Mouse (Mus musculus) hindbrain, embryonic 13.5 days (tissue): ENCODE measurements around the gene St6galnac3. TPM values are rescaled to one million over a fixed set of nuclear protein-coding genes. Genes with fewer than 3 reads are reported as not detected.

Experiments
- ATAC-seq: fragments of 200-750 bp; cut with Nextera tagmentation; 2 replicates; pipeline ENCODE4 v1.8.0; 2017; ENCODE audit warnings: moderate TSS enrichment; ENCODE audit not compliant: low FRiP score
- H3K27ac ChIP-seq: fragments of 300-500 bp; sonication (generic); 2 replicates; pipeline ENCODE4 v1.5.1; 2015; ENCODE audit warnings: inconsistent platforms, mild to moderate bottlenecking, moderate library complexity
- H3K27me3 ChIP-seq: fragments of 300-500 bp; sonication (generic); 2 replicates; pipeline ENCODE4 v1.6.1; 2015; ENCODE audit warnings: mild to moderate bottlenecking, inconsistent platforms
- H3K36me3 ChIP-seq: fragments of 300-500 bp; sonication (generic); 2 replicates; pipeline ENCODE4 v1.6.1; 2015; ENCODE audit warnings: mild to moderate bottlenecking, inconsistent platforms
- H3K4me1 ChIP-seq: fragments of 300-500 bp; sonication (generic); replicated peaks from 2 replicates; pipeline ENCODE4 v1.6.1; 2015; ENCODE audit warnings: inconsistent platforms
- H3K4me2 ChIP-seq: fragments of 300-500 bp; sonication (generic); 2 replicates; pipeline ENCODE4 v1.6.1; 2015; ENCODE audit warnings: inconsistent platforms, mild to moderate bottlenecking, moderate library complexity
- H3K4me3 ChIP-seq: fragments of 300-500 bp; sonication (generic); 2 replicates; pipeline ENCODE4 v1.5.1; 2015; ENCODE audit warnings: mild to moderate bottlenecking, inconsistent platforms
- H3K9ac ChIP-seq: fragments of 300-500 bp; sonication (generic); 2 replicates; pipeline ENCODE4 v1.6.1; 2015; ENCODE audit warnings: mild to moderate bottlenecking, inconsistent platforms
- H3K9me3 ChIP-seq: fragments of 300-500 bp; sonication (generic); 2 replicates; pipeline ENCODE4 v1.6.1; 2016; ENCODE audit warnings: inconsistent platforms
- WGBS: fragments of 180-500 bp; shearing (Covaris S2); methylation state at CpG from one replicate; pipeline ENCODE4 v1.1.7; 2015; 5-methylcytosine and 5-hydroxymethylcytosine counted together
- polyA plus RNA-seq: library from polyadenylated mRNA; unstranded; fragments of >200 nt; fragmentation: Nextera tagmentation; extraction: Ambion mirVana; gene quantifications from 2 replicates; pipeline ENCODE4 v1.2.1, GENCODE M21; 2015

St6galnac3 gene
- polyA plus RNA-seq, 1 experiment from 2014 or later: 30.3 TPM

GRCm38 (mm10) chr3:153337779-153338178 is 387.2 kb downstream of the St6galnac3 start:
- H3K9ac ChIP-seq: no peak overlapping the region
- H3K36me3 ChIP-seq: no peaks in the 10 kb centered on the region
- H3K9me3 ChIP-seq: no peaks in the 10 kb centered on the region
- H3K27me3 ChIP-seq: no peaks in the 10 kb centered on the region
- 88% methylated on average over 3 of the region's 3 CpGs for WGBS
- ATAC-seq: no peak
- no peak overlapping the region for H3K4me3 ChIP-seq
- peaks cover 6% of the 10 kb centered on the region for H3K4me1 ChIP-seq
- H3K4me2 ChIP-seq: no peak overlapping the region
- H3K27ac ChIP-seq: no peak overlapping the region

- no peak for ATAC-seq
These were observed 387.8 kb downstream of the St6galnac3 start for GRCm38 (mm10) chr3:153337221-153337620.

GRCm38 (mm10) chr3:153334152-153334825 is 390.7 kb downstream of the St6galnac3 start:
- Histone ChIP-seq H3K36me3 (no peaks in the 10 kb centered on the region), H3K9me3 (no peaks in the 10 kb centered on the region), H3K4me1 (peaks cover 6% of the 10 kb centered on the region), H3K4me2 (no peak overlapping the region), H3K9ac (no peak overlapping the region), H3K4me3 (no peak overlapping the region), H3K27me3 (no peaks in the 10 kb centered on the region), H3K27ac (no peak overlapping the region)
- WGBS: 63% methylated on average over 5 of the region's 5 CpGs
- ATAC-seq: peak; percentile 71; the same call in 1 of the 2 replicates

More at GRCm38 (mm10) chr3:153337221-153337620, 387.8 kb downstream of the St6galnac3 start:
- Histone ChIP-seq H3K36me3 (no peaks in the 10 kb centered on the region), H3K9me3 (no peaks in the 10 kb centered on the region), H3K27ac (no peak overlapping the region), H3K4me1 (peaks cover 6% of the 10 kb centered on the region), H3K4me2 (no peak overlapping the region), H3K9ac (no peak overlapping the region), H3K4me3 (no peak overlapping the region), H3K27me3 (no peaks in the 10 kb centered on the region)
- 86% methylated on average over 2 of the region's 2 CpGs for WGBS

- Histone ChIP-seq H3K27me3 (0 out of 2 replicates have a peak, but pooled peaks cover 6% of the 10 kb centered on the region), H3K36me3 (no peaks in the 10 kb centered on the region), H3K4me1 (no peaks in the 10 kb centered on the region), H3K4me2 (no peak overlapping the region), H3K9ac (no peak overlapping the region), H3K4me3 (no peak overlapping the region), H3K9me3 (no peaks in the 10 kb centered on the region), H3K27ac (no peak overlapping the region)
- 79% methylated on average over 3 of the region's 3 CpGs for WGBS
- no peak for ATAC-seq
These were observed 400.7 kb downstream of the St6galnac3 start for GRCm38 (mm10) chr3:153324307-153324706.

GRCm38 (mm10) chr3:153323446-153323845 is 401.5 kb downstream of the St6galnac3 start:
- H3K4me3 ChIP-seq: no peak overlapping the region
- H3K9ac ChIP-seq: no peak overlapping the region
- H3K36me3 ChIP-seq: no peaks in the 10 kb centered on the region
- no peaks in the 10 kb centered on the region for H3K4me1 ChIP-seq
- H3K27me3 ChIP-seq: 0 out of 2 replicates have a peak, but pooled peaks cover 6% of the 10 kb centered on the region
- no peak for ATAC-seq
- H3K9me3 ChIP-seq: no peaks in the 10 kb centered on the region
- H3K27ac ChIP-seq: no peak overlapping the region
- 90% methylated on average over 8 of the region's 8 CpGs for WGBS
- H3K4me2 ChIP-seq: no peak overlapping the region

GRCm38 (mm10) chr3:153313583-153313982 is 411.4 kb downstream of the St6galnac3 start:
- Histone ChIP-seq H3K27ac (no peak overlapping the region), H3K36me3 (no peaks in the 10 kb centered on the region), H3K4me2 (no peak overlapping the region), H3K9me3 (no peaks in the 10 kb centered on the region), H3K4me3 (no peak overlapping the region), H3K9ac (no peak overlapping the region), H3K27me3 (no peaks in the 10 kb centered on the region), H3K4me1 (no peaks in the 10 kb centered on the region)
- WGBS: 77% methylated on average over 9 of the region's 9 CpGs
- no peak for ATAC-seq

- no peak for ATAC-seq
- Histone ChIP-seq H3K9ac (no peak overlapping the region), H3K9me3 (no peaks in the 10 kb centered on the region), H3K36me3 (no peaks in the 10 kb centered on the region), H3K4me2 (no peak overlapping the region), H3K4me3 (no peak overlapping the region), H3K27ac (no peak overlapping the region), H3K27me3 (no peaks in the 10 kb centered on the region), H3K4me1 (no peaks in the 10 kb centered on the region)
- 92% methylated on average over 9 of the region's 9 CpGs for WGBS
These were observed 411.8 kb downstream of the St6galnac3 start for GRCm38 (mm10) chr3:153313167-153313566.

GRCm38 (mm10) chr3:153312006-153312405 is 413.0 kb downstream of the St6galnac3 start:
- Histone ChIP-seq H3K9me3 (no peaks in the 10 kb centered on the region), H3K4me1 (no peaks in the 10 kb centered on the region), H3K4me3 (no peak overlapping the region), H3K36me3 (no peaks in the 10 kb centered on the region), H3K9ac (no peak overlapping the region), H3K27ac (no peak overlapping the region), H3K4me2 (no peak overlapping the region), H3K27me3 (no peaks in the 10 kb centered on the region)
- 87% methylated on average over 3 of the region's 3 CpGs for WGBS
- no peak for ATAC-seq

- H3K36me3 ChIP-seq: no peaks in the 10 kb centered on the region
- no peak overlapping the region for H3K27ac ChIP-seq
- H3K4me1 ChIP-seq: peaks cover 10% of the 10 kb centered on the region; the same call in 1 of the 2 replicates
- ATAC-seq: no peak
- no peaks in the 10 kb centered on the region for H3K9me3 ChIP-seq
- H3K4me3 ChIP-seq: no peak overlapping the region
- H3K9ac ChIP-seq: no peak overlapping the region
- no peak overlapping the region for H3K4me2 ChIP-seq
- 82% methylated on average over 4 of the region's 4 CpGs for WGBS
- H3K27me3 ChIP-seq: no peaks in the 10 kb centered on the region
These were observed 416.6 kb downstream of the St6galnac3 start for GRCm38 (mm10) chr3:153308379-153308778.

- H3K36me3 ChIP-seq: no peaks in the 10 kb centered on the region
- H3K9me3 ChIP-seq: no peaks in the 10 kb centered on the region
- no peak for ATAC-seq
These were observed 419.8 kb downstream of the St6galnac3 start for GRCm38 (mm10) chr3:153305153-153305552.

GRCm38 (mm10) chr3:153302376-153302775 is 422.6 kb downstream of the St6galnac3 start:
- no peak overlapping the region for H3K4me3 ChIP-seq
- no peak overlapping the region for H3K9ac ChIP-seq
- H3K27ac ChIP-seq: no peak overlapping the region
- no peaks in the 10 kb centered on the region for H3K9me3 ChIP-seq
- H3K36me3 ChIP-seq: no peaks in the 10 kb centered on the region
- WGBS: 94% methylated on average over 7 of the region's 7 CpGs
- H3K27me3 ChIP-seq: no peaks in the 10 kb centered on the region
- ATAC-seq: no peak
- no peak overlapping the region for H3K4me2 ChIP-seq
- H3K4me1 ChIP-seq: peaks cover 10% of the 10 kb centered on the region; the same call in 1 of the 2 replicates

More at GRCm38 (mm10) chr3:153305153-153305552, 419.8 kb downstream of the St6galnac3 start:
- Histone ChIP-seq H3K9ac (no peak overlapping the region), H3K27me3 (no peaks in the 10 kb centered on the region), H3K4me1 (peaks cover 10% of the 10 kb centered on the region; the same call in 1 of the 2 replicates), H3K4me2 (no peak overlapping the region), H3K27ac (no peak overlapping the region), H3K4me3 (no peak overlapping the region)
- 84% methylated on average over 3 of the region's 3 CpGs for WGBS

- 69% methylated on average over 22 of the region's 22 CpGs for WGBS
- no peak for ATAC-seq
- H3K4me2 ChIP-seq: no peak overlapping the region
These were observed 428.5 kb downstream of the St6galnac3 start for GRCm38 (mm10) chr3:153296375-153297068.

More at GRCm38 (mm10) chr3:153296375-153297068, 428.5 kb downstream of the St6galnac3 start:
- Histone ChIP-seq H3K9ac (no peak overlapping the region), H3K9me3 (no peaks in the 10 kb centered on the region), H3K36me3 (no peaks in the 10 kb centered on the region), H3K27ac (peak overlapping the region; percentile 30; the same call in 1 of the 2 replicates), H3K27me3 (no peaks in the 10 kb centered on the region), H3K4me3 (no peak overlapping the region), H3K4me1 (peaks cover 2% of the 10 kb centered on the region; the same call in 1 of the 2 replicates)
